8 mouse cellular contexts compared by ENCODE assay signal in genomic region chr13:62859251-62859650, GRCm38 (mm10). TPM values are rescaled to one million over a fixed set of nuclear protein-coding genes. Genes with fewer than 3 reads are reported as not detected.
"Had no signal": no experiment of that assay in that cellular context is flagged by ENCODE, and none has a peak within 500 bp of the region (broad histone marks: within the 10 kb centered on the region; RNA-seq: fewer than 3 reads in every experiment).

No protein-coding gene starts in this region.

RNA-seq across cellular contexts. Expression of gene Fbp2, which starts 1.0 kb away (rescaled TPM):
- total RNA-seq: layer of hippocampus, postnatal 25 days; left cerebral cortex, adult 2 months; megakaryocyte-erythroid progenitor cell, adult 5-6 weeks had no signal
- polyA plus RNA-seq: liver, embryonic 12.5 days; midbrain, embryonic 13.5 days; neural tube, embryonic 11.5 days had no signal

RNA-seq across cellular contexts. Expression of gene Fbp1, which starts 28.8 kb away (rescaled TPM):
- total RNA-seq: midbrain, postnatal 0 days had no signal
- polyA plus RNA-seq: limb, embryonic 10.5 days; liver, embryonic 12.5 days; midbrain, embryonic 13.5 days; neural tube, embryonic 11.5 days had no signal
